Mouse (Mus musculus) CH12.LX (cell line): ENCODE measurements around the gene Krtap17-1.

Source experiments
- CTCF ChIP-seq, 2 experiments: IDR thresholded peaks in 1 of 2; conservative IDR thresholded peaks in 1 of 2; 2 replicates each; pipeline ENCODE4 v1.5.1; 2011 to 2012; ENCODE audit warnings: low read depth in 2 of 2, low read length in 2 of 2, improper control_type of control experiment in 1 of 2, inconsistent platforms in 1 of 2, mild to moderate bottlenecking in 1 of 2, moderate library complexity in 1 of 2
- EP300 ChIP-seq: IDR thresholded peaks from 2 replicates; pipeline ENCODE4 v1.6.1; 2011; ENCODE audit warnings: low read length, improper control_type of control experiment
- POLR2A ChIP-seq: IDR thresholded peaks from 2 replicates; pipeline ENCODE4 v1.6.1; 2011; ENCODE audit warnings: low read depth, mild to moderate bottlenecking, improper control_type of control experiment, low read length
- TBP ChIP-seq: conservative IDR thresholded peaks from 2 replicates; pipeline ENCODE4 v1.6.1; 2011; ENCODE audit warnings: low read depth, low read length, improper control_type of control experiment
- ZC3H11A ChIP-seq: IDR thresholded peaks from 2 replicates; pipeline ENCODE4 v1.6.1; 2012; ENCODE audit warnings: low read depth, mild to moderate bottlenecking, inconsistent platforms, low read length, improper control_type of control experiment

DNA sequence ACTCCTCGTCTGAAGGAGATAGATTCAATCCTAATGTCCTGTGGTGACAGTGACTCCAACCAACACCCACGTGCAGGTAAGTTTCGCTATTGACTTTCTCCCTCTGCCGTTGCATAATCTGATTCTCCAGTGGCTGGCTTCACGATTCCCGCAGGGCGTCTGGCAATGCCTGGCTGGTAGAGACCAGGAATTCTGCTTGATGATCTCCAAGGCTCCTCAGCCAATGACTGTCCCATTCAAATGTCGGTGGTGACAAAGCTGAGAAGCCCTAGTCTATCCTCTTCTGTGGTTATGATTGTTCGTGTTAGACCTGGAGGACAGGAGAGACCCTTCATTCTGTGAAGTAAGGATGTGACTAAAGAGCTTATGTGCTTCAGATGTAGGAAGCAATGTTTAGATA is 11.1 kb downstream of the Krtap17-1 start:
- TF ChIP-seq EP300 (no peak), CTCF (conservative IDR thresholded peaks at IDR 0.05 in 1 of 2, IDR thresholded peaks at IDR 0.05 in 1 of 2; ENCODE audit: low read depth in 2 of 2, low read length in 2 of 2) (no peak), ZC3H11A (no peak), POLR2A (no peak), TBP (no peak)
